In genomic region chr11:3537711-3538110, GRCm38 (mm10) we compare ENCODE assay signal across 7 mouse cellular contexts. TPM values are rescaled to one million over a fixed set of nuclear protein-coding genes. Genes with fewer than 3 reads are reported as not detected.
A peak's percentile ranks its signal among the peaks of the same experiment; 100 is the strongest.
DNase-seq lines count a peak whose midpoint lies in the region; ATAC-seq and TF ChIP-seq lines count a peak whose summit lies in the region.

No protein-coding gene starts in this region.

- peak overlapping the region; percentile 36; the same call in 1 of the 2 replicates for H3K27ac ChIP-seq in lung, embryonic 14.5 days (ENCODE audit: low read depth)
- no peak overlapping the region for H3K27ac ChIP-seq in forebrain, postnatal 0 days (ENCODE audit: low read depth, low read length)
- H3K27ac ChIP-seq in limb, embryonic 15.5 days: no peak overlapping the region
- no peak overlapping the region for H3K27ac ChIP-seq in stomach, embryonic 15.5 days

- 68% methylated on average over 3 of the region's 3 CpGs for WGBS in lung, embryonic 14.5 days
- 90% methylated on average over 3 of the region's 3 CpGs for WGBS in forebrain, postnatal 0 days
- WGBS in limb, embryonic 15.5 days: 84% methylated on average over 3 of the region's 3 CpGs
- 80% methylated on average over 3 of the region's 3 CpGs for WGBS in stomach, embryonic 15.5 days

- no peak for DNase-seq in lung, embryonic 14.5 days
- no peak for DNase-seq in lung, postnatal 14 days
- DNase-seq in forebrain, postnatal 0 days: no peak
- no peak for DNase-seq in layer of hippocampus, adult 9-10 months (ENCODE audit: low spot score)
- DNase-seq in spleen, postnatal 4 days (ENCODE audit: low spot score in 2 of 2): no peak

- no peak for ATAC-seq in lung, embryonic 14.5 days (ENCODE audit: insufficient read depth)
- ATAC-seq in forebrain, postnatal 0 days: no peak
- no peak for ATAC-seq in limb, embryonic 15.5 days (ENCODE audit: insufficient number of reproducible peaks, low FRiP score, low TSS enrichment, low read depth)
- no peak for ATAC-seq in stomach, embryonic 15.5 days (ENCODE audit: insufficient read depth, low FRiP score, low read depth)

- peaks cover 35% of the 10 kb centered on the region for H3K36me3 ChIP-seq in lung, embryonic 14.5 days (ENCODE audit: insufficient read depth)
- no peaks in the 10 kb centered on the region for H3K36me3 ChIP-seq in forebrain, postnatal 0 days (ENCODE audit: insufficient read depth)
- H3K36me3 ChIP-seq in limb, embryonic 15.5 days: peaks cover 22% of the 10 kb centered on the region
- peaks cover 11% of the 10 kb centered on the region for H3K36me3 ChIP-seq in stomach, embryonic 15.5 days

- H3K9me3 ChIP-seq in lung, embryonic 14.5 days (ENCODE audit: low read depth, low read length): no peaks in the 10 kb centered on the region
- H3K9me3 ChIP-seq in forebrain, postnatal 0 days (ENCODE audit: low read length): no peaks in the 10 kb centered on the region
- H3K9me3 ChIP-seq in limb, embryonic 15.5 days: no peaks in the 10 kb centered on the region
- H3K9me3 ChIP-seq in stomach, embryonic 15.5 days: no peaks in the 10 kb centered on the region

- H3K4me1 ChIP-seq in lung, embryonic 14.5 days (ENCODE audit: insufficient read depth): peaks cover 24% of the 10 kb centered on the region
- peaks cover 4% of the 10 kb centered on the region; the same call in 1 of the 2 replicates for H3K4me1 ChIP-seq in forebrain, postnatal 0 days (ENCODE audit: insufficient read depth)
- H3K4me1 ChIP-seq in limb, embryonic 15.5 days: peaks cover 57% of the 10 kb centered on the region
- H3K4me1 ChIP-seq in stomach, embryonic 15.5 days: peaks cover 38% of the 10 kb centered on the region

- peak overlapping the region; percentile 64 for H3K4me3 ChIP-seq in lung, embryonic 14.5 days (ENCODE audit: low read depth, low read length)
- no peak overlapping the region for H3K4me3 ChIP-seq in forebrain, postnatal 0 days (ENCODE audit: low read depth, low read length)
- H3K4me3 ChIP-seq in limb, embryonic 15.5 days: peak overlapping the region; percentile 65
- peak overlapping the region; percentile 63 for H3K4me3 ChIP-seq in stomach, embryonic 15.5 days (replicated peaks)

- peak overlapping the region; percentile 82 for H3K4me2 ChIP-seq in lung, embryonic 14.5 days
- H3K4me2 ChIP-seq in forebrain, postnatal 0 days (ENCODE audit: low read depth): peak overlapping the region; percentile 61; the same call in 1 of the 2 replicates
- H3K4me2 ChIP-seq in limb, embryonic 15.5 days: peak overlapping the region; percentile 77
- H3K4me2 ChIP-seq in stomach, embryonic 15.5 days: peak overlapping the region; percentile 78

- TF ChIP-seq CTCF in lung, embryonic 14.5 days (IDR thresholded peaks at IDR 0.05; ENCODE audit: low read depth): 0 out of 2 replicates have a peak, but pooled peaks have one; percentile 17
- TF ChIP-seq CTCF in forebrain, postnatal 0 days (IDR thresholded peaks at IDR 0.05; ENCODE audit: low read depth): no peak

- H3K9ac ChIP-seq in lung, embryonic 14.5 days: peak overlapping the region; percentile 78
- H3K9ac ChIP-seq in forebrain, postnatal 0 days: no peak overlapping the region
- H3K9ac ChIP-seq in limb, embryonic 15.5 days: no peak overlapping the region
- peak overlapping the region; percentile 7; the same call in 1 of the 2 replicates for H3K9ac ChIP-seq in stomach, embryonic 15.5 days

- no peaks in the 10 kb centered on the region for H3K27me3 ChIP-seq in lung, embryonic 14.5 days (ENCODE audit: insufficient read depth, low read length)
- no peaks in the 10 kb centered on the region for H3K27me3 ChIP-seq in forebrain, postnatal 0 days (ENCODE audit: insufficient read depth, low read length)
- H3K27me3 ChIP-seq in limb, embryonic 15.5 days: no peaks in the 10 kb centered on the region
- H3K27me3 ChIP-seq in stomach, embryonic 15.5 days (replicated peaks): no peaks in the 10 kb centered on the region

RNA-seq across cellular contexts. Expression of gene Smtn, which starts 2.7 kb away (rescaled TPM):
- 103 and 108 TPM in 2 replicates for polyA plus RNA-seq in lung, embryonic 14.5 days (2014; fragmentation: Nextera tagmentation; extraction: Ambion mirVana)
- total RNA-seq in forebrain, postnatal 0 days (2014; rRNA removed): 3.9 and 7.9 TPM in 2 replicates
- polyA plus RNA-seq in forebrain, postnatal 0 days (2015; fragmentation: Nextera tagmentation; extraction: Ambion mirVana): 8.1 and 8.7 TPM in 2 replicates
- polyA plus RNA-seq in limb, embryonic 15.5 days (2015; fragmentation: Nextera tagmentation; extraction: Ambion mirVana): 81.7 and 136 TPM in 2 replicates
- 97.9 and 105 TPM in 2 replicates for polyA plus RNA-seq in stomach, embryonic 15.5 days (2015; fragmentation: Nextera tagmentation; extraction: Ambion mirVana)

RNA-seq across cellular contexts. Expression of gene Selenom, which starts 23.2 kb away (rescaled TPM):
- 100 and 110 TPM in 2 replicates for polyA plus RNA-seq in lung, embryonic 14.5 days (2014; fragmentation: Nextera tagmentation; extraction: Ambion mirVana)
- total RNA-seq in forebrain, postnatal 0 days (2014; rRNA removed): 119 and 172 TPM in 2 replicates
- 224 and 227 TPM in 2 replicates for polyA plus RNA-seq in forebrain, postnatal 0 days (2015; fragmentation: Nextera tagmentation; extraction: Ambion mirVana)
- polyA plus RNA-seq in limb, embryonic 15.5 days (2015; fragmentation: Nextera tagmentation; extraction: Ambion mirVana): 215 and 226 TPM in 2 replicates
- polyA plus RNA-seq in stomach, embryonic 15.5 days (2015; fragmentation: Nextera tagmentation; extraction: Ambion mirVana): 125 and 131 TPM in 2 replicates

RNA-seq across cellular contexts. Expression of gene Inpp5j, which starts 33.1 kb away (rescaled TPM):
- polyA plus RNA-seq in lung, embryonic 14.5 days (2014; fragmentation: Nextera tagmentation; extraction: Ambion mirVana): 1.2 and 1.5 TPM in 2 replicates
- 3.5 and 6.5 TPM in 2 replicates for total RNA-seq in forebrain, postnatal 0 days (2014; rRNA removed)
- polyA plus RNA-seq in forebrain, postnatal 0 days (2015; fragmentation: Nextera tagmentation; extraction: Ambion mirVana): 6.6 and 9.7 TPM in 2 replicates
- polyA plus RNA-seq in limb, embryonic 15.5 days (2015; fragmentation: Nextera tagmentation; extraction: Ambion mirVana): 0.65 and 0.79 TPM in 2 replicates
- 2.9 and 3.4 TPM in 2 replicates for polyA plus RNA-seq in stomach, embryonic 15.5 days (2015; fragmentation: Nextera tagmentation; extraction: Ambion mirVana)

RNA-seq across cellular contexts. Expression of gene Pla2g3, which starts 49.6 kb away (rescaled TPM):
- 0.46 and 0.47 TPM in 2 replicates for polyA plus RNA-seq in lung, embryonic 14.5 days (2014; fragmentation: Nextera tagmentation; extraction: Ambion mirVana)
- total RNA-seq in forebrain, postnatal 0 days (2014; rRNA removed): 21.3 and 26.2 TPM in 2 replicates
- polyA plus RNA-seq in forebrain, postnatal 0 days (2015; fragmentation: Nextera tagmentation; extraction: Ambion mirVana): 9.4 and 11.9 TPM in 2 replicates
- 1.6 and 2.3 TPM in 2 replicates for polyA plus RNA-seq in limb, embryonic 15.5 days (2015; fragmentation: Nextera tagmentation; extraction: Ambion mirVana)
- polyA plus RNA-seq in stomach, embryonic 15.5 days (2015; fragmentation: Nextera tagmentation; extraction: Ambion mirVana): 0.48 and 0.82 TPM in 2 replicates

Comparison
In these comparisons a context has a peak if more than half of its experiments do, and no peak if none do; other contexts are left out.
1. H3K9ac ChIP-seq: peak in lung, embryonic 14.5 days (single experiment) and stomach, embryonic 15.5 days (single experiment); none in forebrain, postnatal 0 days (single experiment) and limb, embryonic 15.5 days (single experiment).
2. Peak in every context shown above with its lines, with median percentiles within 50 percentile points of each other: H3K4me2 ChIP-seq.